Mouse (Mus musculus) ES-E14 (cell line): Measurements from ENCODE around the gene Fcgr1.
"Not testable (repeated sequence)": the region's sequence is repeated elsewhere in the genome, so short reads cannot be mapped to it uniquely, and the experiment has no call there.

Experiments
- CHD2 ChIP-seq: IDR thresholded peaks from 2 replicates; pipeline ENCODE4 v1.6.1; 2014; ENCODE audit warnings: mild to moderate bottlenecking, low read depth, low read length, inconsistent platforms
- ZC3H11A ChIP-seq: IDR thresholded peaks from 2 replicates; pipeline ENCODE4 v1.6.1; 2012; ENCODE audit warnings: low read depth, mild to moderate bottlenecking, inconsistent platforms, low read length, borderline replicate concordance
- ZNF384 ChIP-seq: IDR thresholded peaks from 2 replicates; pipeline ENCODE4 v1.6.1; 2012; ENCODE audit warnings: low read depth, low read length, inconsistent platforms

- not testable (repeated sequence) for TF ChIP-seq ZC3H11A, CHD2, ZNF384
Measured at GRCm38 (mm10) chr3:96239949-96240798, 53.6 kb downstream of the Fcgr1 start, which contains the start of gene Hist2h2aa2.
